Mouse (Mus musculus) cortical plate, adult 2 months (tissue): Measurements from ENCODE around the gene Fancd2.

Experiments
- CTCF ChIP-seq: fragments of 200-500 bp; IDR thresholded peaks from 2 replicates; pipeline ENCODE4 v1.5.1; 2011; ENCODE audit warnings: mild to moderate bottlenecking, control low read depth, low read length; ENCODE audit not compliant: insufficient read depth; ENCODE audit errors: extremely low read depth
- POLR2A ChIP-seq: fragments of 200-500 bp; IDR thresholded peaks from 2 replicates; pipeline ENCODE4 v1.6.1; 2011; ENCODE audit warnings: mild to moderate bottlenecking, low read length, control low read depth; ENCODE audit not compliant: insufficient read depth; ENCODE audit errors: extremely low read depth

DNA sequence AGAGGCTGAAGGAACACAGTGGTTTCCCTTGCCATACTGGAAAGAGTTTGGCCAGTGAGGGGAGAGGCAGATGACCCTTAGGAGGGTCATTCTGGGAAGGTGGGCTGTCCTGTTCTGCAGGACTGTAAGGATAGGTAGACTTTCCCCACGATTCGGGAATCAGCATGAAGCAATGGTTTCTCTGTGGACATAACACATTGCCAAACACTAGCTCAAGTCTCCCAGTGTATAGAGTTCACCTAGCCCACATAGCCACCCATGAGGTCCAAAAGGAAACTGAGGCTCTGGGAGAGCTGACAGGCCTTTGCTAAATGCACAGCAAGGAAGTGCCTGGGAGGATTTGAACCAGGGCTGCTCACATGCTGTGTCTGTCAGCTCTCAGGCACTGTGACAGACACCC is 112.5 kb downstream of the Fancd2 start:
- no peak for TF ChIP-seq POLR2A
- no peak for TF ChIP-seq CTCF
